Mouse (Mus musculus): ENCODE results near the gene Ndufaf7.

DNA sequence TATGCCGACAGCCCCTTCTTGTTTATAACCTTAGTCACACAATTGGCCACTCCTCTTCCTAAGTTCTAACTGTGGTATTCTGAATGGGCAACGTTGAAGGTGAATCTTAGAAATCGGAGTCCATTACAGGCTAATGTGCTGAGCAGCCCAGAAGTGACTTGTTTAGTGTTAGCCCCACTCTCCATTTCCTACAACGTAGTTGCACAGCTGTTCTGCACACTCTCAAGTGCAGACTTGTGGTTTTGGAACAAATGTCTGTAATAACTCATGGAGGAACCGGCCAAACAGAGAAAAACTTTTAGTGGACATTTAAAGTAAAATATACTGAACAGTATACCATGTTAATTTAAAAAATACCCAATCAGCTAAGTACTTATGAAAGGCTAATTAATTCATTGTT lies 15.1 kb downstream of the Ndufaf7 start:
- TF ChIP-seq POLR2A (IDR thresholded peaks at IDR 0.05; ENCODE audit: borderline replicate concordance, low read depth, low read length) = no peak
- no peak for TF ChIP-seq CTCF (IDR thresholded peaks at IDR 0.05; ENCODE audit: low read depth, low read length)

Data from bone marrow macrophage, adult 2 months (primary cell).